Mouse (Mus musculus): Measurements from ENCODE around the gene Gramd4.

The Gramd4 gene

GRCm38 (mm10) chr15:86070368-86070767 is 12.9 kb downstream of the Gramd4 start:
- DNase-seq (ENCODE audit: low read depth, low spot score), result no peak

- no peak for DNase-seq (ENCODE audit: low read depth, low spot score)
These were observed 13.7 kb downstream of the Gramd4 start for GRCm38 (mm10) chr15:86071166-86071565.

- DNase-seq (ENCODE audit: low read depth, low spot score), result no peak
These were observed 16.9 kb downstream of the Gramd4 start for GRCm38 (mm10) chr15:86074171-86074937.

GRCm38 (mm10) chr15:86075305-86076047 is 18.0 kb downstream of the Gramd4 start:
- no peak for DNase-seq (ENCODE audit: low read depth, low spot score)

GRCm38 (mm10) chr15:86076048-86076315 is 18.5 kb downstream of the Gramd4 start:
- DNase-seq (ENCODE audit: low read depth, low spot score), result no peak

- DNase-seq (ENCODE audit: low read depth, low spot score), result no peak
These were observed 18.9 kb downstream of the Gramd4 start for GRCm38 (mm10) chr15:86076378-86076777.

- DNase-seq (ENCODE audit: low read depth, low spot score), result no peak
These were observed 20.4 kb downstream of the Gramd4 start for GRCm38 (mm10) chr15:86077934-86078333.

- no peak for DNase-seq (ENCODE audit: low read depth, low spot score)
These were observed 21.2 kb downstream of the Gramd4 start for GRCm38 (mm10) chr15:86078481-86079216.

- DNase-seq (ENCODE audit: low read depth, low spot score), result no peak
These were observed 22.0 kb downstream of the Gramd4 start for GRCm38 (mm10) chr15:86079467-86079866.

- DNase-seq (ENCODE audit: low read depth, low spot score), result no peak
These were observed 22.4 kb downstream of the Gramd4 start for GRCm38 (mm10) chr15:86079876-86080275.

GRCm38 (mm10) chr15:86080408-86080807 is 22.9 kb downstream of the Gramd4 start:
- DNase-seq (ENCODE audit: low read depth, low spot score), result no peak

- DNase-seq (ENCODE audit: low read depth, low spot score), result no peak
These were observed 24.2 kb downstream of the Gramd4 start for GRCm38 (mm10) chr15:86081654-86082053.

GRCm38 (mm10) chr15:86082551-86082961 is 25.1 kb downstream of the Gramd4 start:
- DNase-seq (ENCODE audit: low read depth, low spot score), result no peak

- DNase-seq (ENCODE audit: low read depth, low spot score), result no peak
These were observed 25.8 kb downstream of the Gramd4 start for GRCm38 (mm10) chr15:86083261-86083741.

GRCm38 (mm10) chr15:86085301-86086225 is 28.1 kb downstream of the Gramd4 start:
- no peak for DNase-seq (ENCODE audit: low read depth, low spot score)

- DNase-seq (ENCODE audit: low read depth, low spot score), result no peak
These were observed 28.8 kb downstream of the Gramd4 start for GRCm38 (mm10) chr15:86086291-86086706.

GRCm38 (mm10) chr15:86087591-86088149 is 30.2 kb downstream of the Gramd4 start:
- DNase-seq (ENCODE audit: low read depth, low spot score), result no peak

GRCm38 (mm10) chr15:86088266-86088790 is 30.8 kb downstream of the Gramd4 start:
- DNase-seq (ENCODE audit: low read depth, low spot score), result no peak

GRCm38 (mm10) chr15:86089091-86089744 is 31.7 kb downstream of the Gramd4 start:
- DNase-seq (ENCODE audit: low read depth, low spot score), result no peak

GRCm38 (mm10) chr15:86089991-86090529 is 32.6 kb downstream of the Gramd4 start:
- no peak for DNase-seq (ENCODE audit: low read depth, low spot score)
